Mouse (Mus musculus): ENCODE data around the gene Aox3. TPM values are rescaled to one million over a fixed set of nuclear protein-coding genes. Genes with fewer than 3 reads are reported as not detected.

The Aox3 gene
- polyA plus RNA-seq, 1 experiment from 2014 or later = 0.23 TPM

DNA sequence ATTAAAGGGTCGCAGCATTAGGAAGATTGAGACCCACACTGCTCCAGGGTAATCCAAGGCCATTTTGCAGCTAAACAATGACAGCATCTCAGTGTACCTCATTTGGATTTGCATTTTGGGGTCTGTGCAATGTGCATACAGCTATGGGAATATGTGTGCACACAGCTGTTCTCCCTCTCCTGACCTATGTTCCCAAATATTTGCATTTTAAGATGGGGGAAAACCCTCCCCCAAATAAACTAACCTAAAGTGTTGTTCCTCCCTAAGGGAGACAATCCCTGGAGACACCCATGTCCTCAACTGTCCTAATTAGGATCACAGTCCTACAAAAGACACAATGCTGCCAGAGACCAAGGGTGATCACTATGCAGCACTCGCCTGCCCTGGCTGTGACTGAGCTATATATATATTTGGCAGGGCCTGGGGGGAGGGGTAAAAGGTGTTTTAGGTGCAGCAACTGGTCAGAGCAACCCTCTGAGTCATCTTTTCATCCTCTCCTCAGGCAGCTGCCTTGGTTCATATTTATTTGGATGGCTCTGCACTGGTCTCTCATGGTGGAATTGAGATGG is 20.9 kb upstream of the Aox3 start:
- no peak overlapping the region for H3K4me3 ChIP-seq (ENCODE audit: low read depth, low read length)
- no peak for ATAC-seq
- no peak overlapping the region for H3K27ac ChIP-seq (ENCODE audit: low read length)
- H3K9ac ChIP-seq (ENCODE audit: low read depth, low read length) = no peak overlapping the region
- no peaks in the 10 kb centered on the region for H3K9me3 ChIP-seq (replicated peaks; ENCODE audit: control insufficient read depth, low read length, poor library complexity, severe bottlenecking)
- WGBS = 72% methylated on average over 2 of the region's 2 CpGs
- no peaks in the 10 kb centered on the region for H3K4me1 ChIP-seq (ENCODE audit: control insufficient read depth, insufficient read depth, low read length)
- H3K36me3 ChIP-seq (ENCODE audit: control insufficient read depth, insufficient read depth, low read length) = no peaks in the 10 kb centered on the region
- no peak overlapping the region for H3K4me2 ChIP-seq (ENCODE audit: low read length)
- H3K27me3 ChIP-seq (ENCODE audit: control insufficient read depth, insufficient read depth, low read depth, low read length) = no peaks in the 10 kb centered on the region

DNA sequence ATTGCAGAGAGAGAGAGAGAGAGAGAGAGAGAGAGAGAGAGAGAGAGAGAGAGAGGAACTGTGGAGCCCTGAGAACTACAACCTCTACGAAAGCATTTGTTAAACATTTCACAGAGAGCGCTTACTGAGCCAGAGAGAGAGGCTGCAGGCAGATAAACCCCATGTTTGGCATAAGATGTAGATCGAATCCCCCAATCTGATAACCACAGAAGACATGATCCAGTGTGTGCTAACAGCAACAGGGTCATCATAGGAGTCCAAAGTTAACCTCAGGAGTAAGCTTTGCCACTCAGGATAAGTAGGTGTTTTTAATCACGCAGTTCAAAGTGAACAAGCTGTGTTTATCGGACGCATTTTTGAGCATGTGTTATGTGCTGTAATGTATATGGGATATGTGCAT is 15.6 kb upstream of the Aox3 start:
- Histone ChIP-seq H3K27me3 (ENCODE audit: control insufficient read depth, insufficient read depth, low read depth, low read length) (no peaks in the 10 kb centered on the region), H3K36me3 (ENCODE audit: control insufficient read depth, insufficient read depth, low read length) (no peaks in the 10 kb centered on the region), H3K4me2 (ENCODE audit: low read length) (no peak overlapping the region), H3K4me1 (ENCODE audit: control insufficient read depth, insufficient read depth, low read length) (no peaks in the 10 kb centered on the region), H3K9ac (ENCODE audit: low read depth, low read length) (no peak overlapping the region), H3K9me3 (replicated peaks; ENCODE audit: control insufficient read depth, low read length, poor library complexity, severe bottlenecking) (no peaks in the 10 kb centered on the region), H3K27ac (ENCODE audit: low read length) (no peak overlapping the region), H3K4me3 (ENCODE audit: low read depth, low read length) (no peak overlapping the region)
- no peak for ATAC-seq
- 96% methylated on average over 6 of the region's 6 CpGs for WGBS

DNA sequence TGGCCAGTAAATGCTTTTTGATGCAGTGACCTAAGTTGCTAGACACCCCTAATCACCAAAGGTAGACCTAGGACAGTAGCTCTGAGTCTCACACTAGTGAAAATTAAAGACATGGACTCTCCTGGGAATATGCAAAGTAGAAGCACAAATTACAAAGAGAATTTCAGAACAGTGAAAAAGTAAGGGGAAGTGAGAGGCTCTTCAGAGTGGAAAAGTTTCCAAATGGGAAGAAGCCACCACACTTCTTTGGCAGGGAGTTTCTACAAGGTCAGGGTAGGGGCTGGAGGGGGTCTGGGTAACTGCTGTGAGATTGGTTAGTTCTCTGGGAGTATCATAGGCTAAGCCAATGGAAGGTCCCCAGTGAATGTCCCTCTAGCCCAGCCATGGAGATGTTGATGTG is 13.8 kb upstream of the Aox3 start:
- Histone ChIP-seq H3K36me3 (ENCODE audit: control insufficient read depth, insufficient read depth, low read length) (no peaks in the 10 kb centered on the region), H3K27me3 (ENCODE audit: control insufficient read depth, insufficient read depth, low read depth, low read length) (no peaks in the 10 kb centered on the region), H3K9ac (ENCODE audit: low read depth, low read length) (no peak overlapping the region), H3K4me1 (ENCODE audit: control insufficient read depth, insufficient read depth, low read length) (no peaks in the 10 kb centered on the region), H3K4me3 (ENCODE audit: low read depth, low read length) (no peak overlapping the region), H3K9me3 (replicated peaks; ENCODE audit: control insufficient read depth, low read length, poor library complexity, severe bottlenecking) (no peaks in the 10 kb centered on the region), H3K4me2 (ENCODE audit: low read length) (no peak overlapping the region), H3K27ac (ENCODE audit: low read length) (no peak overlapping the region)
- no peak for ATAC-seq

DNA sequence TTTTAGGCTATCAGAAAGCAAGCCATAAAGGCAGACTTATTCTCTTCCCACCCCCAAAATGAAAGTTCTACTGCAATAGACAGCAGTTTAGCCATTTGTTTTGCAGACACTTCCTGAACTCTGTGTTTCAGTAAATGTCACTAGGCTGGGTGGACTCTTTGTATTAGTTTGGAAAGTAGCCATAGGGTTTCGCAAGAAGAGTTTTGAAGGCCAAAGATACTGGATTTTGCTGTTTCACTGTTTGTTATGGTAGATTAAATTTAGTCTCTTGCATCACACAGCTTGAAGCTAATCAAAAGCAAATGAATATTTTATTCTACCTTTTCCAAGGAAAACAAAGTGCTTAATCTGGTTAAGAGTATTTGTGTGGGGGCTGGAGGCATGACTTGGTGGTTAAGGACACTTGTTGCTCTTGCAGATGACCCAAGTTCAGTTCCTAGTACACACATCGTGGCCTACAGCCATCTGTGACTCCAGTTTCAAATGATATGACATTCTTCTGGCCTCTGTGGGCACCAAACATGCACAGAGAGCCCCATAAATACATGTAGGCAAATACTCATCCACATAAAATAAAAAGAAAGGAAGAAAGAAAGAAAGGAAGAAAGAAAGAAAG is 11.3 kb upstream of the Aox3 start:
- no peaks in the 10 kb centered on the region for H3K36me3 ChIP-seq (ENCODE audit: control insufficient read depth, insufficient read depth, low read length)
- no peaks in the 10 kb centered on the region for H3K4me1 ChIP-seq (ENCODE audit: control insufficient read depth, insufficient read depth, low read length)
- H3K27ac ChIP-seq (ENCODE audit: low read length) = no peak overlapping the region
- H3K4me2 ChIP-seq (ENCODE audit: low read length) = no peak overlapping the region
- no peak overlapping the region for H3K9ac ChIP-seq (ENCODE audit: low read depth, low read length)
- no peaks in the 10 kb centered on the region for H3K27me3 ChIP-seq (ENCODE audit: control insufficient read depth, insufficient read depth, low read depth, low read length)
- no peak for ATAC-seq
- WGBS = 76% methylated on average over 2 of the region's 2 CpGs
- no peaks in the 10 kb centered on the region for H3K9me3 ChIP-seq (replicated peaks; ENCODE audit: control insufficient read depth, low read length, poor library complexity, severe bottlenecking)
- no peak overlapping the region for H3K4me3 ChIP-seq (ENCODE audit: low read depth, low read length)

DNA sequence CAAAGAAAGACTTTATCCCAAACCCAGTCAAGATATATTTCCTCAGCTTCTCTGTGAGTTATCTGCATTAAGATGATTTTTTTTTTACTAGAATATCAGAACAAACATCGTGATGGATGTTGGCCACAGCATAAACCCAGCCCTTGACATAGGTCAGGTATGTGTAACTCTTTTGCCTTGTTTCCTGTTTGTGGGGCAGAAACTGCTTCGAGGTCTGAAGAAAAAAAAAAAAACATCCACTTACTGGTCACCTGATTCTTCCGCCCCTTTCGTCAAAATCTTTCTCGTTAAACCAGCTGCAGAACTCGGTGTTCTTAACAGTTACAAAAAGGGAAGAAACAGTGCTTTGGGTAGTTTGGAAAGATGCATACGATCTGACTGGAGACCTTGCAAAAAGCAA is 10.4 kb upstream of the Aox3 start:
- Histone ChIP-seq H3K9me3 (replicated peaks; ENCODE audit: control insufficient read depth, low read length, poor library complexity, severe bottlenecking) (no peaks in the 10 kb centered on the region), H3K36me3 (ENCODE audit: control insufficient read depth, insufficient read depth, low read length) (no peaks in the 10 kb centered on the region), H3K4me2 (ENCODE audit: low read length) (no peak overlapping the region), H3K27ac (ENCODE audit: low read length) (no peak overlapping the region), H3K4me3 (ENCODE audit: low read depth, low read length) (no peak overlapping the region), H3K4me1 (ENCODE audit: control insufficient read depth, insufficient read depth, low read length) (no peaks in the 10 kb centered on the region), H3K27me3 (ENCODE audit: control insufficient read depth, insufficient read depth, low read depth, low read length) (no peaks in the 10 kb centered on the region), H3K9ac (ENCODE audit: low read depth, low read length) (no peak overlapping the region)
- no peak for ATAC-seq
- WGBS = 89% methylated on average over 7 of the region's 7 CpGs

DNA sequence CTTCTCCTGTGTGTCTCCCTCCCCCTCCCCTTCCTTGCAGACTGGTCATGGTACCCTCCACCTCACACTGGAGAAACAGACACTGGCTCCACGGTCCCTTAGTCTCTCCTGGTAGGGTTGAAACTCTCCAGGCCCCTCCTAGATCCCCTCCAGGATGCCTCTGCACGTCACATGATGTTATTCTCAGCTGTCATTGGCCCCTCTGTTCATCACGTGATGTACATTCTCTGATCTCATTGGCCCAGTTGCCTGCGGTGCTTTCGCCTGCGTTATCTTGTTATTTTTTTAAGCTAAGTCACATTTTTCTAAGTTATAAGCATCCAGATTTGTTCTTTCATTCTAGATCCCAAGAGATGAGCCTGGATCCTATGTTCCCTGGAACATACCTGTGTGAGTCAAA is 7.2 kb upstream of the Aox3 start:
- no peak overlapping the region for H3K4me2 ChIP-seq (ENCODE audit: low read length)
- H3K9ac ChIP-seq (ENCODE audit: low read depth, low read length) = no peak overlapping the region
- no peak overlapping the region for H3K4me3 ChIP-seq (ENCODE audit: low read depth, low read length)
- H3K9me3 ChIP-seq (replicated peaks; ENCODE audit: control insufficient read depth, low read length, poor library complexity, severe bottlenecking) = no peaks in the 10 kb centered on the region
- no peak for ATAC-seq
- no peak overlapping the region for H3K27ac ChIP-seq (ENCODE audit: low read length)
- no peaks in the 10 kb centered on the region for H3K27me3 ChIP-seq (ENCODE audit: control insufficient read depth, insufficient read depth, low read depth, low read length)
- 88% methylated on average over 6 of the region's 6 CpGs for WGBS
- no peaks in the 10 kb centered on the region for H3K4me1 ChIP-seq (ENCODE audit: control insufficient read depth, insufficient read depth, low read length)
- H3K36me3 ChIP-seq (ENCODE audit: control insufficient read depth, insufficient read depth, low read length) = no peaks in the 10 kb centered on the region

DNA sequence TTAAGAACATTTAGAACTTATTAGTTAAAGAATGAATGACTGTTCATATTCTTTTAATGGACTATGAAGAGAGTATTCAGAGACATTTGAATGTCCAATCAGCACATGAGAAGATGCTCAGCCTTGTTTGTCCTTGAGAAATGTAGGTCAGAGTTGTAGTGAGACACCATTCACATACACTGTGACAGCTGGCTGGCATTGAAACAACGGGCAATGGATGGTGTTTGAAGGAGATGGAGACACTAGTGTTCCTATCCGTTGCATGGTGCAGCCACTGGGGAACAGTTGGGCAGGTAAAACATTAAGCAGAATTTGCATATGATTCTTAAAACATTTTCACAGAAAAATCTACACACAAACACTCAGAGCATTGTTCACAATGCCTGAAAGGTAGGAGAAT is 5.9 kb upstream of the Aox3 start:
- no peaks in the 10 kb centered on the region for H3K36me3 ChIP-seq (ENCODE audit: control insufficient read depth, insufficient read depth, low read length)
- no peak overlapping the region for H3K4me3 ChIP-seq (ENCODE audit: low read depth, low read length)
- H3K27me3 ChIP-seq (ENCODE audit: control insufficient read depth, insufficient read depth, low read depth, low read length) = no peaks in the 10 kb centered on the region
- 82% methylated on average over 2 of the region's 2 CpGs for WGBS
- H3K4me2 ChIP-seq (ENCODE audit: low read length) = no peak overlapping the region
- H3K9ac ChIP-seq (ENCODE audit: low read depth, low read length) = no peak overlapping the region
- no peaks in the 10 kb centered on the region for H3K4me1 ChIP-seq (ENCODE audit: control insufficient read depth, insufficient read depth, low read length)
- H3K27ac ChIP-seq (ENCODE audit: low read length) = no peak overlapping the region
- ATAC-seq = no peak
- H3K9me3 ChIP-seq (replicated peaks; ENCODE audit: control insufficient read depth, low read length, poor library complexity, severe bottlenecking) = no peaks in the 10 kb centered on the region

DNA sequence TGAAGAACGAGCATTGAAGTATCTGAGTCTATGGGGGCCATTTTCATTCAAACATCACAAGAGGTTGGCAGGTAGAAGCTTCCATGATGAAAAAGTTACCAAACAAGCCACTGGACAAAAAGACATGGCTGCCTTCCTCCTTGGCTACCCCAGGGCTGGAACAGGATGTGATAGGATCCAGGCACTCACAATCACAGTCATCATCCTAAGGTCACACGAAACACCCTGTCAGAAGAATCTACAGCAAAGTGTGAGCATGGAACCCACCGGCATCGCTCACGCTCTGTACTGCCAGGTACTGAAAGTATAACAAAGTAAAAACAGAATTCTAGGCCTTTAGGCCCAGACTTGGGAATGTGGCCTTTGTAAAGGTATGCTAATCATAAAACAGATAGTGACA is 2.7 kb upstream of the Aox3 start:
- no peaks in the 10 kb centered on the region for H3K36me3 ChIP-seq (ENCODE audit: control insufficient read depth, insufficient read depth, low read length)
- no peak for ATAC-seq
- H3K4me3 ChIP-seq (ENCODE audit: low read depth, low read length) = no peak overlapping the region

DNA sequence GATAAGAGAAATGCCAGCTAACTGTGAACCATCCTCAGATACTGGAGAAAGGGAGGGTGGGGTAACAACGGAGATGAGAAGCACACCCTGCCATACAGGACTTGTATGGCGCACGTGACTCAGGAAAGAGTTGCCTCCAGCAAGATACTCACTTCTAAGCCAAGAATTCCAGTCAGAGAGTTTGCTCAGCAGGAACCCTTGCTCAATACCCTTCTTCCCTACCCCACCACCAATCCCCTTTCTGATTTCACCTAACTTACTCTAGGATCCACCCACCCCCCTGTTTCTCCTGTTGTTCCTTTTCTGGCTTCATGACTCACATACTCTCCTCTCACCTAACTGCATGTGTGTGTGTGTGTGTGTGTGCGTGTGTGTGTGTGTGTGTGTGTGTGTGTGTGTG is 1.6 kb upstream of the Aox3 start:
- Histone ChIP-seq H3K4me3 (ENCODE audit: low read depth, low read length) (no peak overlapping the region), H3K4me2 (ENCODE audit: low read length) (no peak overlapping the region), H3K9me3 (replicated peaks; ENCODE audit: control insufficient read depth, low read length, poor library complexity, severe bottlenecking) (no peaks in the 10 kb centered on the region), H3K27me3 (ENCODE audit: control insufficient read depth, insufficient read depth, low read depth, low read length) (no peaks in the 10 kb centered on the region), H3K27ac (ENCODE audit: low read length) (no peak overlapping the region), H3K36me3 (ENCODE audit: control insufficient read depth, insufficient read depth, low read length) (no peaks in the 10 kb centered on the region), H3K4me1 (ENCODE audit: control insufficient read depth, insufficient read depth, low read length) (no peaks in the 10 kb centered on the region), H3K9ac (ENCODE audit: low read depth, low read length) (no peak overlapping the region)
- WGBS = 80% methylated on average over 4 of the region's 4 CpGs
- no peak for ATAC-seq

More for the DNA sequence above, 2.7 kb upstream of the Aox3 start:
- Histone ChIP-seq H3K27ac (ENCODE audit: low read length) (no peak overlapping the region), H3K27me3 (ENCODE audit: control insufficient read depth, insufficient read depth, low read depth, low read length) (no peaks in the 10 kb centered on the region), H3K4me1 (ENCODE audit: control insufficient read depth, insufficient read depth, low read length) (no peaks in the 10 kb centered on the region), H3K4me2 (ENCODE audit: low read length) (no peak overlapping the region), H3K9ac (ENCODE audit: low read depth, low read length) (no peak overlapping the region), H3K9me3 (replicated peaks; ENCODE audit: control insufficient read depth, low read length, poor library complexity, severe bottlenecking) (no peaks in the 10 kb centered on the region)
- WGBS = 95% methylated on average over 5 of the region's 5 CpGs
